Mouse (Mus musculus) stomach, embryonic 14.5 days (tissue): ENCODE measurements around the gene Magel2. TPM values are rescaled to one million over a fixed set of nuclear protein-coding genes. Genes with fewer than 3 reads are reported as not detected.
A peak's percentile ranks its signal among the peaks of the same experiment; 100 is the strongest.

Source experiments
- ATAC-seq: fragments of 200-750 bp; cut with Nextera tagmentation; 2 replicates; pipeline ENCODE4 v1.8.0; 2017; ENCODE audit warnings: low read depth, moderate TSS enrichment; ENCODE audit not compliant: insufficient number of reproducible peaks, insufficient read depth, low FRiP score
- H3K27ac ChIP-seq: fragments of 300-500 bp; sonication (generic); 2 replicates; pipeline ENCODE4 v1.5.1; 2014; ENCODE audit warnings: mild to moderate bottlenecking, low read length, moderate library complexity, mixed read lengths
- H3K27me3 ChIP-seq: fragments of 300-500 bp; sonication (generic); 2 replicates; pipeline ENCODE4 v1.6.1; 2014; ENCODE audit warnings: low read length, control low read depth, mixed read lengths; ENCODE audit not compliant: control insufficient read depth, insufficient read depth
- H3K36me3 ChIP-seq: fragments of 300-500 bp; sonication (generic); 2 replicates; pipeline ENCODE4 v1.6.1; 2014; ENCODE audit warnings: mild to moderate bottlenecking, control low read depth, low read length, moderate library complexity, mixed read lengths; ENCODE audit not compliant: control insufficient read depth, insufficient read depth
- H3K4me1 ChIP-seq: fragments of 300-500 bp; sonication (generic); 2 replicates; pipeline ENCODE4 v1.6.1; 2014; ENCODE audit warnings: low read length, control low read depth, mixed read lengths; ENCODE audit not compliant: control insufficient read depth, insufficient read depth
- H3K4me2 ChIP-seq: fragments of 300-500 bp; sonication (generic); replicated peaks from 2 replicates; pipeline ENCODE4 v1.6.1; 2014; ENCODE audit warnings: low read depth, low read length, control low read depth
- H3K4me3 ChIP-seq: fragments of 300-500 bp; sonication (generic); 2 replicates; pipeline ENCODE4 v1.5.1; 2014; ENCODE audit warnings: low read depth, low read length, control low read depth
- H3K9ac ChIP-seq: fragments of 300-500 bp; sonication (generic); replicated peaks from 2 replicates; pipeline ENCODE4 v1.6.1; 2014; ENCODE audit warnings: low read depth, mild to moderate bottlenecking, control low read depth, low read length, moderate library complexity, mixed read lengths
- H3K9me3 ChIP-seq: fragments of 300-500 bp; sonication (generic); 2 replicates; pipeline ENCODE4 v1.6.1; 2016; ENCODE audit warnings: low read depth, low read length, control low read depth; ENCODE audit not compliant: control insufficient read depth
- WGBS: fragments of 180-500 bp; shearing (Covaris S2); extraction: QIAGEN DNeasy Blood & Tissue Kit; methylation state at CpG from one replicate; pipeline ENCODE4 v1.1.7; 2014; 5-methylcytosine and 5-hydroxymethylcytosine counted together
- polyA plus RNA-seq: library from polyadenylated mRNA; unstranded; fragments of >200 nt; fragmentation: Nextera tagmentation; extraction: Ambion mirVana; gene quantifications from 2 replicates; pipeline ENCODE4 v1.2.1, GENCODE M21; 2014

The Magel2 gene
- polyA plus RNA-seq, 1 experiment from 2014 or later = 1.9 TPM

- no peaks in the 10 kb centered on the region for H3K36me3 ChIP-seq
- H3K27ac ChIP-seq = no peak overlapping the region
- ATAC-seq = no peak
- no peak overlapping the region for H3K4me2 ChIP-seq
- no peaks in the 10 kb centered on the region for H3K27me3 ChIP-seq
- no peak overlapping the region for H3K9ac ChIP-seq
- H3K4me1 ChIP-seq = no peaks in the 10 kb centered on the region
- H3K9me3 ChIP-seq = no peaks in the 10 kb centered on the region
- H3K4me3 ChIP-seq = no peak overlapping the region
These were observed 39.4 kb downstream of the Magel2 start for GRCm38 (mm10) chr7:62416173-62416572.

DNA sequence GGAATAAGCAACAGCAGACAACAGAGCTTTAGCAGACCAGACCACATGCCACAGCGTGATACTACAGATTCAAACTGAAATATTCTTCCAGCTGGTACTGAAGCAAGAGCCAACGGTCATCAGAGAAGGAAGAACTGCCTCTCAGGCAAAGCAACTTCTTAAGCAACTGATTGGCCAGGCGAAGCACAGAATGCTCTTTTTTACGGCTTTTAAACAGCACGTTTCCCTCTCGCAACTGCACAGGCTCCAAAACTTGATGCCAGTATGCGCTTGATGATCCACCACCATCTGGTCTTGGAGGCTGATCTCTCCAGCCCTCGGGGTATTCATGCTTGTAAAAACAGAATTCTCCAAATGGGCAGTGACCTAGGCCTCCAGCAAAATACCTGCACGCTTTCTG, 41.5 kb downstream of the Magel2 start:
- H3K4me3 ChIP-seq = peak overlapping the region; percentile 66; the same call in 1 of the 2 replicates
- 77% methylated on average over 9 of the region's 9 CpGs for WGBS
- H3K27me3 ChIP-seq = no peaks in the 10 kb centered on the region
- H3K9me3 ChIP-seq = no peaks in the 10 kb centered on the region
- peak overlapping the region; percentile 51 for H3K4me2 ChIP-seq
- H3K36me3 ChIP-seq = no peaks in the 10 kb centered on the region
- ATAC-seq = no peak
- no peak overlapping the region for H3K27ac ChIP-seq
- no peak overlapping the region for H3K9ac ChIP-seq
- H3K4me1 ChIP-seq = no peaks in the 10 kb centered on the region

DNA sequence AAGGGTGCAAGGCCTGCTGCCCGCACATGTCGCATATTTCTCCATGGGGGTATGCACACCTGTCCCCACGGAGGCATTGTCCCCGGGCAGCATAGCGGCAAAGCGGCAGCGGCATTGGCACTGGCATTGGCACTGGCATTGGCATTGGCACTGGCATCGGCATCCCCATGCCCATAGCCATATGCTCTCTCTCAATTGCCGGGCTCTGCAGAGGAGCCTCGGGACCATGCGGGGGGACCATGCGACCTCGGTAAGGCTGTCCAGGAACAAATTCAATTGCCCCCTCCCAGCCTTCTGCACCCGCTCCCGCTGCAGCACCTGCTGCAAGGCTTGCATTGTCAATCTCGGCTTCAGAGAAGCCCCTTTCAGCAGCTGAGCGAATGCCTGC, 42.3 kb downstream of the Magel2 start:
- Histone ChIP-seq H3K9ac (peak overlapping the region; percentile 62; the same call in 1 of the 2 replicates), H3K4me3 (peak overlapping the region; percentile 66), H3K36me3 (no peaks in the 10 kb centered on the region), H3K27ac (no peak overlapping the region), H3K4me2 (peak overlapping the region; percentile 51), H3K9me3 (no peaks in the 10 kb centered on the region), H3K4me1 (no peaks in the 10 kb centered on the region), H3K27me3 (no peaks in the 10 kb centered on the region)
- no peak for ATAC-seq
- WGBS = 59% methylated on average over 17 of the region's 17 CpGs

GRCm38 (mm10) chr7:62419493-62420360, 42.9 kb downstream of the Magel2 start, which contains the start of gene Mkrn3:
Gene Mkrn3, minus strand, starts transcription at chr7:62420139.
- Histone ChIP-seq H3K27ac (no peak within 1 kb of the TSS), H3K4me2 (peak within 1 kb of the TSS; percentile 51), H3K4me1 (no peaks in the 10 kb centered on the region), H3K36me3 (no peaks in the 10 kb centered on the region), H3K9ac (peak within 1 kb of the TSS; percentile 62), H3K4me3 (peak within 1 kb of the TSS; percentile 66), H3K27me3 (no peaks in the 10 kb centered on the region), H3K9me3 (no peaks in the 10 kb centered on the region)
- WGBS = 19% methylated on average over 49 of the region's 49 CpGs
- peak; percentile 84; the same call in 1 of the 2 replicates for ATAC-seq

DNA sequence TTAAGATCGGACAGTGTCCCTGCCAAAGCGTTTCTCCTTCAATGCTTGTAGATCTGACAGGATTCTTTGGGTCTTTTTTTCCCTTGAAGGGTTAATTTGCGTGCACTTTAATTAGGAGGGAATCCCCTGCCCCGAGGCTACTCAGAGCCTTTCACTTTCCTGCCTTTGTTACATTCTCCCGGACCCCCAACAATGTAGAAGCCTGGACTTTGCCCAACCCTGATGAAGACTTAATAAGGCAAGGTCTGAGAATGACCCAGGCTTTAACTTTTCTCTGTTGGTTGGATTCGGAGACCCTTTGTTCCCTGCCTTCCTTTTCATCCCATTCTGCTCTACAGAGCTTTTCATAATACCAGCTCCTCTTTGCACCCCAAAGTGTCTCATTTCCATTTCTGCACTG, 43.8 kb downstream of the Magel2 start:
- Histone ChIP-seq H3K36me3 (no peaks in the 10 kb centered on the region), H3K4me2 (peak overlapping the region; percentile 29; the same call in 1 of the 2 replicates), H3K27ac (no peak overlapping the region), H3K4me3 (no peak overlapping the region), H3K27me3 (no peaks in the 10 kb centered on the region), H3K9ac (no peak overlapping the region), H3K9me3 (no peaks in the 10 kb centered on the region), H3K4me1 (no peaks in the 10 kb centered on the region)
- no peak for ATAC-seq
- WGBS = 72% methylated on average over 6 of the region's 6 CpGs

DNA sequence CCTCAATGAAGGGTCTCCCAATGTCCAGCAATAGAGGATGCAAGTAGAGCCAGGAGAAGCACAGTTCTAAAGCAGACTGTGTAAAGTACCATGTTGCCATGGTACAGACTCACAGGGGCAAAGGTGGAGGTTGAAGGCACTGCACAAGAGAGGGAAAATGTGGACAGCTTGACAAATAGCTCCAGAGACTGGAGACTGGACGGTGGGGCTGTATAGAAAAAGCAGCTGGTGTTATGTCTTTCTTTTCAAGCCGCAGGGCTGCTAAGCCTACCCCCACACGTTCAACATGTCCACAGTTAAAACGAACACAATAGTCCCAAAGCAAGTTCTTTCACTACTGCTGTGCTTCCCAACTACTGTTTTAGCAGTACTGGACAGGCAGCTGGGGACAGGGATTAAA, 46.4 kb downstream of the Magel2 start:
- Histone ChIP-seq H3K4me1 (no peaks in the 10 kb centered on the region), H3K27ac (no peak overlapping the region), H3K9me3 (no peaks in the 10 kb centered on the region), H3K36me3 (no peaks in the 10 kb centered on the region), H3K27me3 (no peaks in the 10 kb centered on the region), H3K9ac (no peak overlapping the region), H3K4me2 (no peak overlapping the region), H3K4me3 (no peak overlapping the region)
- 43% methylated on average over 4 of the region's 4 CpGs for WGBS
- ATAC-seq = no peak

DNA sequence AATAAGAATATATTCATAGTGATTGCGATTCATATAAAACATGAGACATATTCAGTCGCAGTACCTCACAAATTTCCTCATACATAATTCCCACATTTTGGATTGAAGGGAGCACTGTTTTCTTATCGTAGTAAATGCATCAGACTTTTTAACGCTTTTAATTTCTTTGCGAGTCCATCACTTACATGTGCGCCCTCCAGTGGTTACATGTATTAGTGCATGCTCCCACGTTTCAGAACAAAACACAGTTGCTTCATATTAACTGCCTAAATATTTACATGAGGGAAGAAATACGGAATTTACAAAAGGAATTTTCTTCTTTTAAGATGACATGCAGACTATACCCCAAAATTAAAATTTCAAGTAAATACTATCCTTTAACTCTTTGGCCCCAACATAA, 51.5 kb downstream of the Magel2 start:
- 21% methylated on average over 8 of the region's 8 CpGs for WGBS
- H3K4me2 ChIP-seq = no peak overlapping the region
- no peak for ATAC-seq
- no peaks in the 10 kb centered on the region for H3K9me3 ChIP-seq
- no peak overlapping the region for H3K9ac ChIP-seq
- H3K4me1 ChIP-seq = no peaks in the 10 kb centered on the region
- no peak overlapping the region for H3K4me3 ChIP-seq
- no peak overlapping the region for H3K27ac ChIP-seq
- H3K27me3 ChIP-seq = no peaks in the 10 kb centered on the region
- H3K36me3 ChIP-seq = no peaks in the 10 kb centered on the region
